Mouse (Mus musculus): ENCODE data around the gene Scmh1. TPM values are rescaled to one million over a fixed set of nuclear protein-coding genes. Genes with fewer than 3 reads are reported as not detected.
A peak's percentile ranks its signal among the peaks of the same experiment; 100 is the strongest.

Gene Scmh1
- polyA plus RNA-seq, 1 experiment = 95.1 TPM

DNA sequence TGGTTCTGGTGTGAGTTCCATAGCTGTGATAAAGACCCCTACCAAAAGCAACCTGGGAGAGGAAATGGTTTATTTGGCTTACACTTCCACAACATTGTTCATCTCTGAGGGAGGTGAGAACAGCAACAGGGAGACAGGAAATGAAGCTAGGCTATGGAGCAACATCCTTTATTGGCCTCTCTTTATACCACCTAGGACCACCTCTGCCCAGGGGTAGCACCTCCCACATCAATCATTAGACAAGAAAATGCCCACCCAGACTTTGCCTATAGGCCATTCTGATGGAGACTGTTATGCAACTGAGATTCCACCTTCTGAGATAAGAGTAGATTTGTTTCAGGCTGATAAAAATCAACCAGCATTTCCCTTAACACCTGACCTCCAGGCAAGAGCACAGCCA lies 834 bp upstream of the Scmh1 start:
- DNase-seq (ENCODE audit: extremely low spot score in 1 of 2, low spot score in 1 of 2) = no peak

- peak in 1 of 2 experiments; percentile 41 for DNase-seq (ENCODE audit: extremely low spot score in 1 of 2, low spot score in 1 of 2)
Observed at GRCm38 (mm10) chr4:120404778-120405143, 320 bp upstream of the Scmh1 start.

DNA sequence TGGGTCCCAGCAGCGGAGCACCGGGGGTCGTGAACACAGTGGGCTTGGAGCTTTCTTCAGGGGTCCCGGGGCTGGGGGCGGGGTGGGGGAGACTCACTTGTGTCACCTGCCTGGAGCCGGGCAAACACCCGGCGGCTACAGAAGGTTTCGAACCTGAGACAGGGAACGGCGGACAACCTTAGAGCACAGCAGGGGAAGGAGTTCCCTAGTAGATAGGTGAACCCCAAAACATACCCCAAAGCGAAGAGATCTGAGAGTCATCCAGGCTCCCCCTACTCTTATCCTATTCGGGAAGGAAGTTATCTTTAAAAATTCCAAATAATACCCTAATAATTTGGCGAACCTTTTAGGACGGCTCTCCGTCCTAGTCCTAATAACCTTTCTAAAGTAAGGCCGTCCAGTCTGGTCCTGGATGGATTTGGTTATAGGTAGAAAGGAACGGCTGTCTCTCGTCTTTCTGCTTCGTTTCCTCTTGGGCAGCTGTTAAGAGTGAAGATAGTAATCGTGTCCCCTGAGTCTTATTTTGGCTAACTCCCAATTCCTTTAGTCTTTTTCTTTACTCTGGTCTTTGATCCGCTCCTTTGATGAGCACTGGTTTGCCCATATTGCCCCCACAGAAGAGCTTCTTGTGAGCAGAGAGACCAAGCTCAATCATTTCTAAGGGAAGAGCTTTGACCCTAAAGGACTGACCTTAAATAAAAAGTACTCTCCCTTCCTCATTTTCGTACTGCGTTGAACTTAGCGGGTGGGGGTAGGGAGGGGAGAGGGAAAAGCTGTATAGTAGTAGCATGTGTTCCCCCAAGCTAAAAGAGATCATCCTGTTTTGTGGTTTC lies 941 bp downstream of the Scmh1 start:
- no peak for DNase-seq (ENCODE audit: extremely low spot score in 1 of 2, low spot score in 1 of 2)

DNA sequence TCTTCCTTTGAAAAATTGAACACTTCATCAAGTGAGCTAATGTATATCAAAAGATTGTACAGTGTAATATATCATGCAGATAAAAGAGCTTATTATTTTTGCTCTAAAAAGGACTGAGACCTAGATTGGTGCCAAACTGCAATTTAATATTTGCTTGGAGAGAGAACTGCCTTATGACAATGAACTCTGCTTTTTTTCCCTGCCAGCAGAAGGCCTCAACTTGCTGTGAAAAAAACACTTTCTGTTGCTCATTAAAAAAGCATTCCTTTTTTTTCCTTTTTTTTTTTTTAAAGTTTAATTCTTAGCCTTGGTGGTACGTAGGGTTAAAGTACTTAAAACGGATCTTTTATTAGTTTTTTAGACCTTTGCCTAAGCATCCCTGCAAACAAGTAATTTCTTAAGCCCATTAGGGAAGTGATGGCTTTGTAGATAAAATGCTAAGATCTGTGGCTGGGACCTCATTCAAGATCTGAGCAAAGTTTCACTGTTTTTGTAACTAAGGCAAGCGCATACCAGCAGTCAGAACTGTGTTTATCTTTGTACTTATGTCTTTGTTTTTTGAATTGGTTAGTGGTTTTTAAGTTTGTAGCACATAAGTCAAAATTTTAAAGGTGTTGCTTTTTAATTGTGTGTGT lies 1.7 kb downstream of the Scmh1 start:
- no peak for DNase-seq (ENCODE audit: extremely low spot score in 1 of 2, low spot score in 1 of 2)

DNA sequence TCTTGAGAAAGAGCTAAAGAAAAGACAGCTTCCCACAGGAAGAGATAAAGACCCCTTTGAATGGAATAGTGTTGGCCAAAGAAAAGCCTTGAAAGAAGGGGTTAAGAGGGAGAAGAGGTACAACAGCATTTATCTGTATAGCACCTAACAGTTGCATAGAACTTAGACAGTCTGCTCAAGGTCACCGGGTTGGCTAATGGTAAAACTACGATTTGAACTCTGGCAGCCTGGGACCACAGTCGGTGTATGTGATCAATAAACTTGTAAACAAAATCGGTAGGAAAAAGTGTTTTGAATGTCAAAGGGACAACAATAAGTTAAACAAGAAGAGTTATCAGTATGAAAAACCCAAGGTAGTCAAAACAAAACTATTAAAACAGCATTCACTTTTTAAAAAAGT lies 13.0 kb downstream of the Scmh1 start:
- DNase-seq (ENCODE audit: extremely low spot score in 1 of 2, low spot score in 1 of 2) = no peak

- no peak for DNase-seq (ENCODE audit: extremely low spot score in 1 of 2, low spot score in 1 of 2)
Observed at GRCm38 (mm10) chr4:120420193-120420592, 15.1 kb downstream of the Scmh1 start.

- DNase-seq (ENCODE audit: extremely low spot score in 1 of 2, low spot score in 1 of 2) = no peak
Observed at GRCm38 (mm10) chr4:120420685-120421084, 15.6 kb downstream of the Scmh1 start.

GRCm38 (mm10) chr4:120430601-120431000 lies 25.5 kb downstream of the Scmh1 start:
- DNase-seq (ENCODE audit: extremely low spot score in 1 of 2, low spot score in 1 of 2) = no peak

DNA sequence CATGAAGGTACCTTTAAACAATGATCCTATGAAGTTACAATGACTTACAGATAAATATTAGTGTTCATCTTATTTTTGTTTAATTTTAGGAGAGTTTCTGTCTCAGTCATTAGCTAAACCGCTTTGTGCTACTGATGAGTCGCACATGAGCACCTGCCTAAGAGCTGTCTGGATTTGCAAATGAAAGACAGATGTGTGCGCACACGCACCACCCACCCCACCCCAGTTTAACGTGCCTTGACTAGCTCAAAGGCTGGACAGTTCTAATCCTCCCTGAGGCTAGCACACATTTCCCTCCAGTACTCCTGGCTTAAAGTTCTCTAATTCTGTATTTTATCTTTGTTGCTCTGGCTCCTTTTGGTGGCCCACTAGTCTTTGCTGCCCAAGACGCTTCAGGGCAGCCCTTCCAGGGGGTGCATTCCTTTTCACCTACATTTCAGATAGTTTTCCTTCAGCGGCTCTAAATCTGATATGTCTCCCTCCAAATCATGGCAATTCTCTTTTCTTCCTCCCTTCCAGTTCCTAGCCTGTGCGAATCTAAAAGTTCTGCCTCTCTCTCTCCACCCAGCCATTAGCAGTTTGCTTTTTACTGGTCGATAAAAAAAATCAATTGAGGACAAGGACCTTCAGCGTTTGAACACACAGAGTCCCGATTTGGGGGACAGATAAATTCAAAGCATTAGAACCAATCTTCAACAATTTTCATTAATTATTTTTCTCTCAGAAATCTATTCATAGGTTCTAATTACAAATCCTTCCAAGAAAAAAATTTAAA lies 27.7 kb downstream of the Scmh1 start:
- DNase-seq (ENCODE audit: extremely low spot score in 1 of 2, low spot score in 1 of 2) = no peak

- no peak for DNase-seq (ENCODE audit: extremely low spot score in 1 of 2, low spot score in 1 of 2)
Observed at GRCm38 (mm10) chr4:120461741-120462140, 56.7 kb downstream of the Scmh1 start.

GRCm38 (mm10) chr4:120472946-120473345 lies 67.9 kb downstream of the Scmh1 start:
- no peak for DNase-seq (ENCODE audit: extremely low spot score in 1 of 2, low spot score in 1 of 2)

GRCm38 (mm10) chr4:120487707-120488106 lies 82.6 kb downstream of the Scmh1 start:
- DNase-seq (ENCODE audit: extremely low spot score in 1 of 2, low spot score in 1 of 2) = no peak

DNA sequence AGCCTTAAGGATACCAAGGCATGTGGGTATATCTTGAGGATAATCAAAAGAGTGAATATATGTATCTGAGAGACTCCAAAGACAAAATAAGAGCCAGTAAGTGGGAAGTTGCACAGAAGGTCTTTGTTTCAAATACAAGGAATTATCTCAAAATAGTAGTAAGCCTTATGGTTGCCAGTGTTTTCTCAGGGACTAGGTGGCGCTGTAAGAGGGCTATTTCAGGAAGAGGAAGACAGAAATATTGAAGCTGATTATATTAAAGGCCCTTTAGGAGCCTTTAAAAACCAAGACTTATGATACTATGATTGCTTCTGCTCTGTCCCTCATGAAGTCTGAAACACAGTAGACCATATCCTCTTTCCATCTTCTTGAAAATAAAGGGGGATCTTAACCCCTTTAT lies 101.9 kb downstream of the Scmh1 start:
- no peak for DNase-seq (ENCODE audit: extremely low spot score in 1 of 2, low spot score in 1 of 2)

GRCm38 (mm10) chr4:120511203-120511602 lies 106.1 kb downstream of the Scmh1 start:
- no peak for DNase-seq (ENCODE audit: extremely low spot score in 1 of 2, low spot score in 1 of 2)

GRCm38 (mm10) chr4:120514366-120514765 lies 109.3 kb downstream of the Scmh1 start:
- DNase-seq (ENCODE audit: extremely low spot score in 1 of 2, low spot score in 1 of 2) = no peak

DNA sequence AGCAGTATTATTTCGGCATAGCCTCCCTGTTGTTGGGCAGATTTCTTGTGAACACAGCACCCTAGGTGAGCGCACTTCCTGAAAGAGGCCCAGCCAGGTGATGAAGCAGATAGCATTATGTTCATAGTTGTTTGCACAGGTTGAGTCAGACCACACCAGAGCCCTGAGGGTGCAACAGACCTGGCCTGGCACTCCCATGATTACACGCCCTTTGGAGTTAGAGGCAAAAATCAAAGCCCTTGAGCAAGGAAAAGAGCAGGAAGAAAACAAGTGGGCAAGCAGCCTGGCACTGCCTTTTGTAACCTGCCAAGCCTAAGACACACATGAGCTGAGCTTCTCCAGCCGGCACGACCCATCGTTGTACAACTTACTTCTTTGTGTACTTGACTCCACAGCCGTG lies 111.4 kb downstream of the Scmh1 start:
- no peak for DNase-seq (ENCODE audit: extremely low spot score in 1 of 2, low spot score in 1 of 2)

- no peak for DNase-seq (ENCODE audit: extremely low spot score in 1 of 2, low spot score in 1 of 2)
Observed at GRCm38 (mm10) chr4:120516907-120517306, 111.8 kb downstream of the Scmh1 start.

GRCm38 (mm10) chr4:120517335-120517734 lies 112.3 kb downstream of the Scmh1 start:
- DNase-seq (ENCODE audit: extremely low spot score in 1 of 2, low spot score in 1 of 2) = peak in 1 of 2 experiments; percentile 16

DNA sequence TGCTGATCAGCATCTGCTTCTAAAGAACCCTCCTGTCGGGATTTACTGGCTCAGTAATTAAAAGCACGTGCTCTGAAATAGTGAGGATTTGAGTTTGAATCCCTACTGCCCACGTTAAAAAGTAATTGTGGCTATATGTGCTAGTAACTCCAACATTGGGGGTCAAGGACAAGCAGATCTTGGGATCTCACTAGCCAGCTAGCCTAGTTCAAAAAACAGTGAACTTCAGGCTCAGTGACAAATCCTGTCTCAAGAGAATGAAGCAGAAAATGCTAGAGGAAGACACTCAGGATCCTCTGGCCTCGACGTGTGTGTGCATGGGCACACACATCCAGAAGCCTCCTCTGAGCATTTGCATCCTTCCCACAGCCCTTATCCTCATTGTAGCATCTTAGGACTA lies 116.7 kb downstream of the Scmh1 start:
- no peak for DNase-seq (ENCODE audit: extremely low spot score in 1 of 2, low spot score in 1 of 2)

DNA sequence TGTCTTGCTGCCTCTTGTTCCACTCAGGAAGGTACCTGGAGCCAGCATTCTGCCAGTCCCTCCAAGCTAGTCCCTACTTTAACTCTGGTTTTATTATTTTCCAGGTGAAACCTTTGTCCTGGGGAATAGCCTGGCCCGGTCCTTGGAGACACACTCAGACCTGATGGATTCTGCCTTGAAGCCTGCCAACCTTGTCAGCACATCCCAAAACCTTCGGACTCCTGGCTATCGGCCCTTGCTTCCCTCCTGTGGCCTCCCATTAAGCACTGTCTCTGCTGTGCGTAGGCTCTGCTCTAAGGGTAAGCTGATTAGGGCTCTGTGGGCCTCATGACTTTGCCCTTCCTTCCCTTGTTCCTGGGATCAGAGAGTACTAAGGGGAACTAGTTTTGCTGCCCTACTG lies 117.3 kb downstream of the Scmh1 start:
- DNase-seq (ENCODE audit: extremely low spot score in 1 of 2, low spot score in 1 of 2) = no peak

- DNase-seq (ENCODE audit: extremely low spot score in 1 of 2, low spot score in 1 of 2) = no peak
Observed at GRCm38 (mm10) chr4:120523092-120523491, 118.0 kb downstream of the Scmh1 start.
